Mouse (Mus musculus): ENCODE results near the gene Becn1. TPM values are rescaled to one million over a fixed set of nuclear protein-coding genes. Genes with fewer than 3 reads are reported as not detected.
A peak's percentile ranks its signal among the peaks of the same experiment; 100 is the strongest.

Becn1 gene
- polyA plus RNA-seq, 1 experiment from 2014 or later: 194 TPM

GRCm38 (mm10) chr11:101312150-101312549, 10.1 kb upstream of the Becn1 start:
- H3K27ac ChIP-seq: no peak overlapping the region
- no peaks in the 10 kb centered on the region for H3K9me3 ChIP-seq
- WGBS: 84% methylated on average over 3 of the region's 3 CpGs

GRCm38 (mm10) chr11:101311083-101311482, 9.0 kb upstream of the Becn1 start:
- no peaks in the 10 kb centered on the region; the same call in 1 of the 2 replicates for H3K27me3 ChIP-seq
- H3K9ac ChIP-seq (replicated peaks): no peak overlapping the region
- H3K27ac ChIP-seq: no peak overlapping the region
- no peak overlapping the region for H3K4me3 ChIP-seq (replicated peaks)
- WGBS: 85% methylated on average over 3 of the region's 3 CpGs
- ATAC-seq: no peak
- H3K4me2 ChIP-seq (replicated peaks): no peak overlapping the region
- H3K9me3 ChIP-seq: no peaks in the 10 kb centered on the region
- H3K36me3 ChIP-seq: no peaks in the 10 kb centered on the region
- peaks cover 3% of the 10 kb centered on the region for H3K4me1 ChIP-seq (replicated peaks)

More at GRCm38 (mm10) chr11:101312150-101312549, 10.1 kb upstream of the Becn1 start:
- ATAC-seq: no peak
- no peak overlapping the region for H3K9ac ChIP-seq (replicated peaks)
- no peaks in the 10 kb centered on the region for H3K36me3 ChIP-seq
- no peaks in the 10 kb centered on the region; the same call in 1 of the 2 replicates for H3K27me3 ChIP-seq
- no peak overlapping the region for H3K4me2 ChIP-seq (replicated peaks)
- no peak overlapping the region for H3K4me3 ChIP-seq (replicated peaks)
- peaks cover 9% of the 10 kb centered on the region for H3K4me1 ChIP-seq (replicated peaks)

GRCm38 (mm10) chr11:101307744-101308143, 5.7 kb upstream of the Becn1 start:
- Histone ChIP-seq H3K4me3 (replicated peaks) (no peak overlapping the region), H3K9me3 (no peaks in the 10 kb centered on the region), H3K27me3 (no peaks in the 10 kb centered on the region; the same call in 1 of the 2 replicates), H3K36me3 (no peaks in the 10 kb centered on the region), H3K27ac (no peak overlapping the region), H3K4me2 (replicated peaks) (no peak overlapping the region), H3K4me1 (replicated peaks) (no peaks in the 10 kb centered on the region), H3K9ac (replicated peaks) (no peak overlapping the region)
- 43% methylated on average over 5 of the region's 5 CpGs for WGBS
- no peak for ATAC-seq

GRCm38 (mm10) chr11:101301299-101302003, 635 bp downstream of the Becn1 start:
- ATAC-seq: peak; percentile 63
- 15% methylated on average over 26 of the region's 26 CpGs for WGBS
- Histone ChIP-seq H3K4me1 (replicated peaks) (peaks cover 23% of the 10 kb centered on the region), H3K9ac (replicated peaks) (peak overlapping the region; percentile 90), H3K27me3 (no peaks in the 10 kb centered on the region), H3K4me3 (replicated peaks) (peak overlapping the region; percentile 90), H3K36me3 (peaks cover 27% of the 10 kb centered on the region), H3K4me2 (replicated peaks) (peak overlapping the region; percentile 83), H3K9me3 (no peaks in the 10 kb centered on the region), H3K27ac (peak overlapping the region; percentile 55)

GRCm38 (mm10) chr11:101300881-101301280, 1.2 kb downstream of the Becn1 start:
- Histone ChIP-seq H3K4me1 (replicated peaks) (peaks cover 23% of the 10 kb centered on the region), H3K9me3 (no peaks in the 10 kb centered on the region), H3K4me3 (replicated peaks) (peak overlapping the region; percentile 90), H3K4me2 (replicated peaks) (peak overlapping the region; percentile 83), H3K27ac (no peak overlapping the region), H3K36me3 (peaks cover 30% of the 10 kb centered on the region), H3K9ac (replicated peaks) (peak overlapping the region; percentile 90), H3K27me3 (no peaks in the 10 kb centered on the region)
- WGBS: 71% methylated on average over 7 of the region's 7 CpGs
- ATAC-seq: no peak

GRCm38 (mm10) chr11:101295191-101295590, 6.9 kb downstream of the Becn1 start:
- H3K27me3 ChIP-seq: no peaks in the 10 kb centered on the region
- no peak overlapping the region for H3K9ac ChIP-seq (replicated peaks)
- WGBS: 92% methylated on average over 8 of the region's 8 CpGs
- peaks cover 86% of the 10 kb centered on the region for H3K36me3 ChIP-seq
- H3K4me1 ChIP-seq (replicated peaks): peaks cover 5% of the 10 kb centered on the region
- H3K4me2 ChIP-seq (replicated peaks): no peak overlapping the region
- H3K4me3 ChIP-seq (replicated peaks): no peak overlapping the region
- H3K27ac ChIP-seq: no peak overlapping the region
- no peak for ATAC-seq
- no peaks in the 10 kb centered on the region for H3K9me3 ChIP-seq

- no peaks in the 10 kb centered on the region for H3K9me3 ChIP-seq
- peaks cover 92% of the 10 kb centered on the region for H3K36me3 ChIP-seq
- H3K4me3 ChIP-seq (replicated peaks): no peak overlapping the region
- H3K27ac ChIP-seq: no peak overlapping the region
- no peaks in the 10 kb centered on the region for H3K4me1 ChIP-seq (replicated peaks)
- WGBS: 97% methylated on average over 8 of the region's 8 CpGs
- no peak overlapping the region for H3K9ac ChIP-seq (replicated peaks)
- ATAC-seq: no peak
- H3K27me3 ChIP-seq: no peaks in the 10 kb centered on the region
- H3K4me2 ChIP-seq (replicated peaks): no peak overlapping the region
Measured at GRCm38 (mm10) chr11:101291231-101291630, 10.9 kb downstream of the Becn1 start.

- H3K9me3 ChIP-seq: no peaks in the 10 kb centered on the region
- WGBS: 91% methylated on average over 9 of the region's 9 CpGs
- no peaks in the 10 kb centered on the region for H3K4me1 ChIP-seq (replicated peaks)
- no peaks in the 10 kb centered on the region for H3K27me3 ChIP-seq
- H3K27ac ChIP-seq: no peak overlapping the region
- peaks cover 63% of the 10 kb centered on the region for H3K36me3 ChIP-seq
- no peak overlapping the region for H3K4me3 ChIP-seq (replicated peaks)
- H3K4me2 ChIP-seq (replicated peaks): no peak overlapping the region
- H3K9ac ChIP-seq (replicated peaks): no peak overlapping the region
- no peak for ATAC-seq
Measured at GRCm38 (mm10) chr11:101287306-101287705, 14.8 kb downstream of the Becn1 start.

GRCm38 (mm10) chr11:101283805-101284204, 18.3 kb downstream of the Becn1 start:
- 66% methylated on average over 4 of the region's 4 CpGs for WGBS
- Histone ChIP-seq H3K27me3 (peaks cover 12% of the 10 kb centered on the region), H3K36me3 (peaks cover 28% of the 10 kb centered on the region), H3K4me3 (replicated peaks) (no peak overlapping the region), H3K4me2 (replicated peaks) (no peak overlapping the region), H3K27ac (no peak overlapping the region), H3K9me3 (no peaks in the 10 kb centered on the region), H3K9ac (replicated peaks) (no peak overlapping the region), H3K4me1 (replicated peaks) (peaks cover 5% of the 10 kb centered on the region)
- no peak for ATAC-seq

- H3K4me1 ChIP-seq (replicated peaks): peaks cover 10% of the 10 kb centered on the region
- no peak overlapping the region for H3K9ac ChIP-seq (replicated peaks)
- no peak overlapping the region for H3K4me3 ChIP-seq (replicated peaks)
- peaks cover 20% of the 10 kb centered on the region for H3K36me3 ChIP-seq
- H3K27me3 ChIP-seq: peaks cover 12% of the 10 kb centered on the region
- no peak overlapping the region for H3K27ac ChIP-seq
- H3K4me2 ChIP-seq (replicated peaks): no peak overlapping the region
- 27% methylated on average over 5 of the region's 5 CpGs for WGBS
- ATAC-seq: no peak
- no peaks in the 10 kb centered on the region for H3K9me3 ChIP-seq
Measured at GRCm38 (mm10) chr11:101282896-101283295, 19.2 kb downstream of the Becn1 start.

GRCm38 (mm10) chr11:101280837-101281236, 21.2 kb downstream of the Becn1 start:
- WGBS: 51% methylated on average over 7 of the region's 7 CpGs
- Histone ChIP-seq H3K36me3 (peaks cover 11% of the 10 kb centered on the region), H3K4me2 (replicated peaks) (no peak overlapping the region), H3K9me3 (no peaks in the 10 kb centered on the region), H3K4me1 (replicated peaks) (peaks cover 27% of the 10 kb centered on the region), H3K27me3 (peaks cover 20% of the 10 kb centered on the region), H3K4me3 (replicated peaks) (no peak overlapping the region), H3K9ac (replicated peaks) (no peak overlapping the region), H3K27ac (no peak overlapping the region)
- ATAC-seq: no peak

- peaks cover 27% of the 10 kb centered on the region for H3K4me1 ChIP-seq (replicated peaks)
- peak overlapping the region; percentile 66 for H3K4me3 ChIP-seq (replicated peaks)
- H3K27ac ChIP-seq: no peak overlapping the region
- WGBS: 66% methylated on average over 14 of the region's 14 CpGs
- peak; percentile 58 for ATAC-seq
- peaks cover 23% of the 10 kb centered on the region for H3K27me3 ChIP-seq
- H3K9ac ChIP-seq (replicated peaks): no peak overlapping the region
- H3K9me3 ChIP-seq: no peaks in the 10 kb centered on the region
- peaks cover 5% of the 10 kb centered on the region; the same call in 1 of the 2 replicates for H3K36me3 ChIP-seq
- peak overlapping the region; percentile 73 for H3K4me2 ChIP-seq (replicated peaks)
Measured at GRCm38 (mm10) chr11:101279193-101279569, 22.9 kb downstream of the Becn1 start.
